Mouse (Mus musculus) liver, embryonic 16.5 days (tissue): Measurements from ENCODE around the gene Cd40. TPM values are rescaled to one million over a fixed set of nuclear protein-coding genes. Genes with fewer than 3 reads are reported as not detected.

Experiments
- ATAC-seq: fragments of 200-750 bp; cut with Nextera tagmentation; 2 replicates; pipeline ENCODE4 v1.8.0; 2017; ENCODE audit warnings: low read depth, mild to moderate bottlenecking, moderate number of reproducible peaks, moderate library complexity
- H3K27ac ChIP-seq: fragments of 300-500 bp; sonication (generic); 2 replicates; pipeline ENCODE4 v1.5.1; 2014; ENCODE audit warnings: mild to moderate bottlenecking, low read length
- H3K27me3 ChIP-seq: fragments of 300-500 bp; sonication (generic); 2 replicates; pipeline ENCODE4 v1.6.1; 2014; ENCODE audit warnings: low read depth, low read length, mixed read lengths; ENCODE audit not compliant: control insufficient read depth, insufficient read depth
- H3K36me3 ChIP-seq: fragments of 300-500 bp; sonication (generic); 2 replicates; pipeline ENCODE4 v1.6.1; 2014; ENCODE audit warnings: mild to moderate bottlenecking; ENCODE audit not compliant: control insufficient read depth, insufficient read depth
- H3K4me1 ChIP-seq: fragments of 300-500 bp; sonication (generic); 2 replicates; pipeline ENCODE4 v1.6.1; 2014; ENCODE audit warnings: low read depth, low read length, mixed read lengths; ENCODE audit not compliant: control insufficient read depth
- H3K4me2 ChIP-seq: fragments of 300-500 bp; sonication (generic); 2 replicates; pipeline ENCODE4 v1.6.1; 2014; ENCODE audit warnings: low read depth, low read length, mixed read lengths
- H3K4me3 ChIP-seq: fragments of 300-500 bp; sonication (generic); 2 replicates; pipeline ENCODE4 v1.5.1; 2014; ENCODE audit warnings: low read depth, mild to moderate bottlenecking, low read length
- H3K9ac ChIP-seq: fragments of 300-500 bp; sonication (generic); 2 replicates; pipeline ENCODE4 v1.6.1; 2014; ENCODE audit warnings: low read depth, low read length
- H3K9me3 ChIP-seq: fragments of 300-500 bp; sonication (generic); replicated peaks from 2 replicates; pipeline ENCODE4 v1.6.1; 2016; ENCODE audit warnings: low read length; ENCODE audit not compliant: control insufficient read depth
- WGBS: fragments of 180-500 bp; shearing (Covaris S2); extraction: QIAGEN DNeasy Blood & Tissue Kit; methylation state at CpG from one replicate; pipeline ENCODE4 v1.1.7; 2014; ENCODE audit not compliant: insufficient replicate concordance; 5-methylcytosine and 5-hydroxymethylcytosine counted together
- polyA plus RNA-seq: library from polyadenylated mRNA; unstranded; fragments of >200 nt; fragmentation: Nextera tagmentation; extraction: Ambion mirVana; gene quantifications from 2 replicates; pipeline ENCODE4 v1.2.1, GENCODE M21; 2015

The Cd40 gene
- polyA plus RNA-seq, 1 experiment from 2014 or later, result 3.0 TPM

GRCm38 (mm10) chr2:165105513-165106079 is 50.2 kb downstream of the Cd40 start:
- no peaks in the 10 kb centered on the region for H3K36me3 ChIP-seq
- H3K4me3 ChIP-seq, result no peak overlapping the region
- WGBS, result 56% methylated on average over 16 of the region's 16 CpGs
- no peaks in the 10 kb centered on the region for H3K4me1 ChIP-seq
- no peak overlapping the region for H3K9ac ChIP-seq
- ATAC-seq, result no peak
- no peaks in the 10 kb centered on the region for H3K9me3 ChIP-seq
- H3K27ac ChIP-seq, result no peak overlapping the region
- H3K4me2 ChIP-seq, result no peak overlapping the region
- peaks cover 24% of the 10 kb centered on the region for H3K27me3 ChIP-seq

- peaks cover 34% of the 10 kb centered on the region for H3K27me3 ChIP-seq
- no peaks in the 10 kb centered on the region for H3K4me1 ChIP-seq
- ATAC-seq, result no peak
- no peak overlapping the region for H3K27ac ChIP-seq
- no peak overlapping the region for H3K4me2 ChIP-seq
- 27% methylated on average over 18 of the region's 18 CpGs for WGBS
- no peaks in the 10 kb centered on the region for H3K36me3 ChIP-seq
- H3K9ac ChIP-seq, result no peak overlapping the region
- no peak overlapping the region for H3K4me3 ChIP-seq
- no peaks in the 10 kb centered on the region for H3K9me3 ChIP-seq
Observed at GRCm38 (mm10) chr2:165106585-165106984, 51.2 kb downstream of the Cd40 start.

DNA sequence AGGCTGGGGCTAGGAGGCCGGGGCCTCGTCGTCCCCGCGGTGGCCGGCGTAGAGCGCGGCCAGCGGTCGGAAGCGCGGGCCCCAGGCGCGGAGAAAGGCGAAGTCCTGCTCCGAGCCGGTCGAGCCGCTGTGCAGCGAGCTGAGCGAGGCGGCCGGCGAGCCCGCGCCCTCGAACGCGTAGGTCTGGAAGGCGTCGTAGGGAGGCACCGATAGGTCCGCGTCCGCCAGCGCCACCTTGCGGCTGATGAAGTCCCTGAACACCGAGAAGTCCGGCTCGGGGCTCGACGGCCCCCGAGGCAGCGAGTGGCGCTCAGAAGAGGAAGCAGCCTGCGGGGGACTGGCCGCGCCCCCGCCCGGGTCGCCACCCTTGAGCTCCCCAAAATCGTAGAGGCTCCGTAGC is 56.7 kb downstream of the Cd40 start:
- ATAC-seq, result peak; percentile 54

GRCm38 (mm10) chr2:165113733-165114132 is 58.3 kb downstream of the Cd40 start:
- Histone ChIP-seq H3K4me3 (no peak overlapping the region), H3K27me3 (peaks cover 47% of the 10 kb centered on the region), H3K9ac (no peak overlapping the region), H3K4me1 (no peaks in the 10 kb centered on the region), H3K9me3 (no peaks in the 10 kb centered on the region), H3K4me2 (no peak overlapping the region), H3K36me3 (no peaks in the 10 kb centered on the region), H3K27ac (no peak overlapping the region)
- no peak for ATAC-seq
- 12% methylated on average over 11 of the region's 11 CpGs for WGBS

More for the DNA sequence above, 56.7 kb downstream of the Cd40 start:
- Histone ChIP-seq H3K4me1 (no peaks in the 10 kb centered on the region), H3K9ac (no peak overlapping the region), H3K27ac (no peak overlapping the region), H3K27me3 (peaks cover 54% of the 10 kb centered on the region), H3K36me3 (no peaks in the 10 kb centered on the region), H3K4me3 (no peak overlapping the region), H3K9me3 (no peaks in the 10 kb centered on the region), H3K4me2 (no peak overlapping the region)
- under 1% methylated on average over 51 of the region's 54 CpGs for WGBS

DNA sequence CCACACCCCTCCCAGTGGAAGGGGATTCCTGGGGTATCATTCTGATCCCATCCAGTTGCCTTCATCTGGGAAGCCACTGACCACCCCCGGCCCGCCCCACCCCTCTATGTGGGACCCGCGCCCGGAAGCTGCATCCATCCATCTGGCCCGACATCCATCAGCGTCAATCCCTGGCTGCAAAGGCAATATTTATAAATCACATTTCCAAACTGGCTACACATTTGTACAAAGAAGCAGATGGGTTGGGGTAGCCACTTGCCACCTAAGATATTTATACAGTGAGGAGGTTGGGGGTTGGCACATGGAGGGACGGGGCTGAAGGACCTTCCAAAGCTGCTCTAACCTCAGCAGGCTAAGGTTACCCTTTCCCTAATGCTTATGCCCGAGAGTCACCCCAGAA is 65.3 kb downstream of the Cd40 start:
- Histone ChIP-seq H3K4me3 (no peak overlapping the region), H3K27ac (no peak overlapping the region), H3K36me3 (no peaks in the 10 kb centered on the region), H3K4me2 (no peak overlapping the region), H3K9me3 (no peaks in the 10 kb centered on the region), H3K4me1 (no peaks in the 10 kb centered on the region), H3K9ac (no peak overlapping the region), H3K27me3 (peaks cover 3% of the 10 kb centered on the region)
- no peak for ATAC-seq
- WGBS, result 68% methylated on average over 9 of the region's 9 CpGs

- no peak overlapping the region for H3K4me2 ChIP-seq
- no peak for ATAC-seq
- H3K4me1 ChIP-seq, result no peaks in the 10 kb centered on the region
- H3K36me3 ChIP-seq, result no peaks in the 10 kb centered on the region
- no peaks in the 10 kb centered on the region for H3K9me3 ChIP-seq
- WGBS, result 21% methylated on average over 10 of the region's 10 CpGs
- H3K27me3 ChIP-seq, result peaks cover 1% of the 10 kb centered on the region
- H3K9ac ChIP-seq, result no peak overlapping the region
- H3K27ac ChIP-seq, result no peak overlapping the region
- H3K4me3 ChIP-seq, result no peak overlapping the region
Observed at GRCm38 (mm10) chr2:165121206-165121840, 65.9 kb downstream of the Cd40 start.

Other genes starting within 250 kb of the Cd40 start
- gene Zswim1, start 232.9 kb upstream of the Cd40 start, polyA plus RNA-seq, result 3.4 and 4.1 TPM in 2 replicates
- gene Spata25, start 227.1 kb upstream of the Cd40 start, polyA plus RNA-seq, result not detected in 2 replicates
- gene Ctsa, start 222.8 kb upstream of the Cd40 start, polyA plus RNA-seq, result 90.7 and 92.5 TPM in 2 replicates
- gene Neurl2, start 222.2 kb upstream of the Cd40 start, polyA plus RNA-seq, result 1.7 and 2.5 TPM in 2 replicates
- gene Pltp, start 197.9 kb upstream of the Cd40 start, polyA plus RNA-seq, result 23.1 and 27.4 TPM in 2 replicates
- gene Pcif1, start 176.3 kb upstream of the Cd40 start, polyA plus RNA-seq, result 36.8 and 38.2 TPM in 2 replicates
- 5.9 and 6.8 TPM in 2 replicates for gene Zfp335, start 143.9 kb upstream of the Cd40 start, polyA plus RNA-seq
- gene Mmp9, start 114.8 kb upstream of the Cd40 start, polyA plus RNA-seq, result 8.9 and 13.0 TPM in 2 replicates
- gene Slc12a5, start 94.8 kb upstream of the Cd40 start, polyA plus RNA-seq, result 0.13 TPM in 2 replicates
- gene Ncoa5, start 20.8 kb upstream of the Cd40 start, polyA plus RNA-seq, result 14.2 and 15.3 TPM in 2 replicates
- not detected in 2 replicates for gene 1700025C18Rik, start 35.1 kb downstream of the Cd40 start, polyA plus RNA-seq
- gene Cdh22, start 179.2 kb downstream of the Cd40 start, polyA plus RNA-seq, result not detected in 2 replicates
- gene Slc35c2, start 232.2 kb downstream of the Cd40 start, polyA plus RNA-seq, result 37.9 and 47.2 TPM in 2 replicates